Mouse (Mus musculus) bone marrow, adult 2 months (tissue): ENCODE results near the gene Unc93b1.

ENCODE experiments used
- CTCF ChIP-seq: fragments of 200-500 bp; IDR thresholded peaks from 2 replicates; pipeline ENCODE4 v1.5.1; 2011; ENCODE audit warnings: low read length, control low read depth; ENCODE audit not compliant: control insufficient read depth, insufficient read depth
- POLR2A ChIP-seq: fragments of 200-500 bp; IDR thresholded peaks from 2 replicates; pipeline ENCODE4 v1.6.1; 2011; ENCODE audit warnings: low read depth, mild to moderate bottlenecking, control low read depth, low read length, borderline replicate concordance; ENCODE audit not compliant: control insufficient read depth

DNA sequence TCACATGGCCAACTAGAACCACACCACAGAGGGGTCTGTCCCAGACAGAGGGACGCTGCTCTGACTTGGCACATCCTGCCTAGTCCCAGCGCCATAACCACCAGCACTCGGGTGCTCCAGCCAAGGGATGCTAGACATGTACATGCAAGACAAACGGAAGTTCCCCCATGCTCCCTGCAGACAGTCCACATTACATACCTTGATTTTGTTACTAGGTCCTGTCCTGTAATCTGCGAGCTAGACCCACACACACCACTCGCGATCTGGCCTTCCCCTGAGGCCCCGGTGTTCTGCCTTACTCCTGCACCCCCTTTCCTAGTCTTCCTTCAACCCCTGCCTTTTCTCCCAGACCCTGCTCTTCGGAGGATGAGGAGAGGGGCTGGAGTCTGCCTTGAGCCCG is 28.7 kb upstream of the Unc93b1 start:
- TF ChIP-seq POLR2A (no peak), CTCF (no peak)
